Mouse (Mus musculus): Measurements from ENCODE around the gene Pan3. TPM values are rescaled to one million over a fixed set of nuclear protein-coding genes. Genes with fewer than 3 reads are reported as not detected.

Pan3 gene
- total RNA-seq, 1 experiment = 57.3 TPM

DNA sequence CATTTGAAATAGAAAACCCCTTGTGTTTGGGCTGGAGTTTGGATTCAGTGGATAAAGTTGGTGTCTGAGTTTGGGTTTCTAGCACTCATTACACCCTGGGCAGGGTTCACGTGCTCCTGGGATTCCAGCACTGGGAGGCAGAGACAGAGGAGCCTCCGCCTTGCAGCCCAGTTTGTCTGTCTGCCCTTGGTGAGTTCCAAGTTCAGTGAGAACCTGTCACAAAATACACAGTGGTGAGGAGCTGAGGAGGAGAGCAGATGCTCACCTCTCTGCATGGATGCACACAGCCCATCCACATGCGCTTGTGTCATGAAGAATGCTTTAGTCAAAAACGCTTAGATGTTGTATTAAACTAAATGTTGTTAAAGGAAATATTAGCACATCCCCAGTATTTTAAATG is 67.0 kb downstream of the Pan3 start:
- no peak overlapping the region for H3K4me3 ChIP-seq (ENCODE audit: insufficient read depth in 1 of 2, low read depth in 1 of 2, low read length in 2 of 2, poor library complexity in 1 of 2, severe bottlenecking in 1 of 2)
- H3K9ac ChIP-seq (ENCODE audit: insufficient read depth, low read depth, low read length, poor library complexity, severe bottlenecking) = no peak overlapping the region
- H3K4me1 ChIP-seq (ENCODE audit: control insufficient read depth in 2 of 2, insufficient read depth in 2 of 2, low read length in 2 of 2, poor library complexity in 1 of 2) = 0 out of 4 replicates have a peak, but pooled peaks cover 0 to 2% of the 10 kb centered on the region in 2 experiments
- TF ChIP-seq HCFC1 (IDR thresholded peaks at IDR 0.05; ENCODE audit: borderline replicate concordance, insufficient read depth, low read length) (no peak), ZC3H11A (IDR thresholded peaks at IDR 0.05; ENCODE audit: borderline replicate concordance, low read depth, low read length) (no peak), CHD2 (IDR thresholded peaks at IDR 0.05; ENCODE audit: low read depth, low read length) (no peak), MAFK (IDR thresholded peaks at IDR 0.05; ENCODE audit: insufficient read depth, low read depth, low read length) (no peak), ZNF384 (IDR thresholded peaks at IDR 0.05; ENCODE audit: low read depth, low read length) (no peak)
- no peak for DNase-seq (ENCODE audit: low read depth, low spot score)
- in situ Hi-C loops (cut with MboI; ENCODE audit: low sequenced_read_pairs in 2 of 2, unreplicated experiment in 2 of 2) = no loop called here
- no peaks in the 10 kb centered on the region for H3K9me3 ChIP-seq (ENCODE audit: control insufficient read depth, insufficient read depth, low read depth, low read length)
- no peaks in the 10 kb centered on the region for H3K36me3 ChIP-seq (ENCODE audit: control insufficient read depth, insufficient read depth, low read length, poor library complexity, severe bottlenecking)
- H3K27ac ChIP-seq (ENCODE audit: insufficient read depth, low read depth, low read length, poor library complexity, severe bottlenecking) = no peak overlapping the region

- no peaks in the 10 kb centered on the region for H3K9me3 ChIP-seq (ENCODE audit: control insufficient read depth, insufficient read depth, low read depth, low read length)
- in situ Hi-C loops (cut with MboI; ENCODE audit: low sequenced_read_pairs in 2 of 2, unreplicated experiment in 2 of 2) = no loop called here
- H3K4me1 ChIP-seq (ENCODE audit: control insufficient read depth in 2 of 2, insufficient read depth in 2 of 2, low read length in 2 of 2, poor library complexity in 1 of 2) = 0 out of 4 replicates have a peak, but pooled peaks cover 0 to 2% of the 10 kb centered on the region in 2 experiments
Observed at GRCm38 (mm10) chr5:147497714-147498113, 67.8 kb downstream of the Pan3 start.

GRCm38 (mm10) chr5:147501456-147501998 is 71.6 kb downstream of the Pan3 start:
- no peaks in the 10 kb centered on the region for H3K9me3 ChIP-seq (ENCODE audit: control insufficient read depth, insufficient read depth, low read depth, low read length)
- TF ChIP-seq CHD2 (IDR thresholded peaks at IDR 0.05; ENCODE audit: low read depth, low read length) = no peak
- no peak for TF ChIP-seq ZNF384 (IDR thresholded peaks at IDR 0.05; ENCODE audit: low read depth, low read length)
- TF ChIP-seq HCFC1 (IDR thresholded peaks at IDR 0.05; ENCODE audit: borderline replicate concordance, insufficient read depth, low read length) = no peak
- TF ChIP-seq MAFK (IDR thresholded peaks at IDR 0.05; ENCODE audit: insufficient read depth, low read depth, low read length) = no peak
- no peak for TF ChIP-seq ZC3H11A (IDR thresholded peaks at IDR 0.05; ENCODE audit: borderline replicate concordance, low read depth, low read length)
- H3K4me3 ChIP-seq (ENCODE audit: insufficient read depth in 1 of 2, low read depth in 1 of 2, low read length in 2 of 2, poor library complexity in 1 of 2, severe bottlenecking in 1 of 2) = no peak overlapping the region
- no peak for DNase-seq (ENCODE audit: low read depth, low spot score)
- no peaks in the 10 kb centered on the region for H3K36me3 ChIP-seq (ENCODE audit: control insufficient read depth, insufficient read depth, low read length, poor library complexity, severe bottlenecking)
- in situ Hi-C loops (cut with MboI; ENCODE audit: low sequenced_read_pairs in 2 of 2, unreplicated experiment in 2 of 2) = no loop called here
- no peak overlapping the region for H3K27ac ChIP-seq (ENCODE audit: insufficient read depth, low read depth, low read length, poor library complexity, severe bottlenecking)
- H3K9ac ChIP-seq (ENCODE audit: insufficient read depth, low read depth, low read length, poor library complexity, severe bottlenecking) = no peak overlapping the region
- 0 out of 4 replicates have a peak, but pooled peaks cover 0 to 2% of the 10 kb centered on the region in 2 experiments for H3K4me1 ChIP-seq (ENCODE audit: control insufficient read depth in 2 of 2, insufficient read depth in 2 of 2, low read length in 2 of 2, poor library complexity in 1 of 2)

More at GRCm38 (mm10) chr5:147497714-147498113, 67.8 kb downstream of the Pan3 start:
- Histone ChIP-seq H3K9ac (ENCODE audit: insufficient read depth, low read depth, low read length, poor library complexity, severe bottlenecking) (no peak overlapping the region), H3K36me3 (ENCODE audit: control insufficient read depth, insufficient read depth, low read length, poor library complexity, severe bottlenecking) (no peaks in the 10 kb centered on the region), H3K4me3 (ENCODE audit: insufficient read depth in 1 of 2, low read depth in 1 of 2, low read length in 2 of 2, poor library complexity in 1 of 2, severe bottlenecking in 1 of 2) (no peak overlapping the region), H3K27ac (ENCODE audit: insufficient read depth, low read depth, low read length, poor library complexity, severe bottlenecking) (no peak overlapping the region)
- no peak for TF ChIP-seq ZNF384 (IDR thresholded peaks at IDR 0.05; ENCODE audit: low read depth, low read length)
- TF ChIP-seq HCFC1 (IDR thresholded peaks at IDR 0.05; ENCODE audit: borderline replicate concordance, insufficient read depth, low read length) = no peak
- TF ChIP-seq MAFK (IDR thresholded peaks at IDR 0.05; ENCODE audit: insufficient read depth, low read depth, low read length) = no peak
- TF ChIP-seq CHD2 (IDR thresholded peaks at IDR 0.05; ENCODE audit: low read depth, low read length) = no peak
- TF ChIP-seq ZC3H11A (IDR thresholded peaks at IDR 0.05; ENCODE audit: borderline replicate concordance, low read depth, low read length) = no peak
- no peak for DNase-seq (ENCODE audit: low read depth, low spot score)

DNA sequence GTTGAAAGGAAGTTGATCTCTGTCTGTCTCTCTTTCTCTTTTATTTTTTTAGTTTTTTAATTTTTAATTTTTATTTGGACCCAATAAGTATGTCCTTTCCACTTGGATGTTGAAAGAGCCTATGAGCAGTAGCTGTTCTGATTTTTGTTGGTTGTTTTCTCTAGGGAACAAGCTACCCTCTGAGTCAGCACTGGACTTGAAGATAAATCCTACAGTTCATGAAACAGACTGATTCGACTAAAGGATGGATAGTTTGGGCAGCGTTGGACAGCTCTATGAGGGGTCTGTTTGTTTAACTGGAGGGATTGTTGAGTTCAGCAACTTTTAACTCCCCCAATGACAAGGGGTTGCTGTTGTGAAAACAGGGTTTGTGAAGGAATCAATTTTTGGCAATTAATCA is 73.0 kb downstream of the Pan3 start:
- Histone ChIP-seq H3K27ac (ENCODE audit: insufficient read depth, low read depth, low read length, poor library complexity, severe bottlenecking) (no peak overlapping the region), H3K9me3 (ENCODE audit: control insufficient read depth, insufficient read depth, low read depth, low read length) (no peaks in the 10 kb centered on the region), H3K4me1 (ENCODE audit: control insufficient read depth in 2 of 2, insufficient read depth in 2 of 2, low read length in 2 of 2, poor library complexity in 1 of 2) (0 out of 4 replicates have a peak, but pooled peaks cover 0 to 2% of the 10 kb centered on the region in 2 experiments), H3K9ac (ENCODE audit: insufficient read depth, low read depth, low read length, poor library complexity, severe bottlenecking) (no peak overlapping the region), H3K36me3 (ENCODE audit: control insufficient read depth, insufficient read depth, low read length, poor library complexity, severe bottlenecking) (no peaks in the 10 kb centered on the region), H3K4me3 (ENCODE audit: insufficient read depth in 1 of 2, low read depth in 1 of 2, low read length in 2 of 2, poor library complexity in 1 of 2, severe bottlenecking in 1 of 2) (no peak overlapping the region)
- in situ Hi-C loops (cut with MboI; ENCODE audit: low sequenced_read_pairs in 2 of 2, unreplicated experiment in 2 of 2) = no loop called here
- DNase-seq (ENCODE audit: low read depth, low spot score) = no peak
- TF ChIP-seq HCFC1 (IDR thresholded peaks at IDR 0.05; ENCODE audit: borderline replicate concordance, insufficient read depth, low read length) (no peak), ZNF384 (IDR thresholded peaks at IDR 0.05; ENCODE audit: low read depth, low read length) (no peak)

DNA sequence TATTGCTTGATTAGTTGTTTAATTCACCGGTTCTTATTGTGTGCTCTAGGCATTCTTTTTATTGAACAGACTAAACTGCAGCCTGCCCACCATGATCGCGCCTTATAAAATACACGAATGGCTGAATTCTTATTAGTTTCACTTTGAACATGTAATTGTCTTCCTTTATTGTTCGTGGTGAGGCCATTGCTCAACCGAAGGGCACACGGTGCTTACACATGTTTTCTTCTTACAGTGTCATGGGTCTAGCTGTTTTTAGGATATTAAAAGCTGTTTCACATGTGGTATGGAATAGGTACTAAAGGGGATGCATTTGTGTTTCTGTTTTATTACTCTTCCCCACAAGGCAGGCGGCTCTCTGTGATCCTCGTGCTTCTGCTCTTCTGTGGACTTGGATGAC is 81.4 kb downstream of the Pan3 start:
- Histone ChIP-seq H3K36me3 (ENCODE audit: control insufficient read depth, insufficient read depth, low read length, poor library complexity, severe bottlenecking) (peaks cover 2% of the 10 kb centered on the region; the same call in 1 of the 2 replicates), H3K9ac (ENCODE audit: insufficient read depth, low read depth, low read length, poor library complexity, severe bottlenecking) (no peak overlapping the region), H3K4me3 (ENCODE audit: insufficient read depth in 1 of 2, low read depth in 1 of 2, low read length in 2 of 2, poor library complexity in 1 of 2, severe bottlenecking in 1 of 2) (no peak overlapping the region), H3K27ac (ENCODE audit: insufficient read depth, low read depth, low read length, poor library complexity, severe bottlenecking) (no peak overlapping the region), H3K4me1 (ENCODE audit: control insufficient read depth in 2 of 2, insufficient read depth in 2 of 2, low read length in 2 of 2, poor library complexity in 1 of 2) (no peaks in the 10 kb centered on the region), H3K9me3 (ENCODE audit: control insufficient read depth, insufficient read depth, low read depth, low read length) (no peaks in the 10 kb centered on the region)
- no peak for DNase-seq (ENCODE audit: low read depth, low spot score)
- in situ Hi-C loops (cut with MboI; ENCODE audit: low sequenced_read_pairs in 2 of 2, unreplicated experiment in 2 of 2) = no loop called here
- TF ChIP-seq ZC3H11A (IDR thresholded peaks at IDR 0.05; ENCODE audit: borderline replicate concordance, low read depth, low read length) (no peak), CHD2 (IDR thresholded peaks at IDR 0.05; ENCODE audit: low read depth, low read length) (no peak), HCFC1 (IDR thresholded peaks at IDR 0.05; ENCODE audit: borderline replicate concordance, insufficient read depth, low read length) (no peak)
